24 mouse cellular contexts compared by ENCODE assay signal in the genomic region with DNA sequence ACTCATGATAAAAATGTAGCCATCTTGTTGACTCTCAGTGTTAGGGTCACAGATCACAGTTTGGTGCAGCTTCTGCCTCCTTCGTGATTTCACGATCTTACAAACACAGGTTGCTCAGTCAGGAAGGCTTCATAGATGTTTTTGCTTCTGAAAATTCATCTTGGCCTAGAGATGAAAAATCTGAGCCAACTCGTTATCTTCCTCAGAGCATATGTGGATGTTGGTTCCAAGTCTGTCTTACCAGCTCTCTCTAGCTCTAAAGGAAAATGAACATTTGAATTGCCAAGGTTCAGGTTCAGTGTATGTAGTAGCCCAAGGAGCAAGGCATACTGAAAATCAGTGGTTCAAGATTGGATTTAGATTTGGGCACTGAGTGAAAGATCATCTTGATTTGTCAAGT.
"Had no signal": no experiment of that assay in that cellular context is flagged by ENCODE, and none has a peak within 500 bp of the region (broad histone marks: within the 10 kb centered on the region; RNA-seq: fewer than 3 reads in every experiment).

No protein-coding gene starts in this region.

- ATAC-seq: liver, embryonic 12.5 days; midbrain, embryonic 13.5 days; midbrain, embryonic 16.5 days had no signal

- DNase-seq: kidney, adult 18-20 months; kidney, adult 9 months; kidney, postnatal 14 days; kidney, postnatal 4 days; liver; lung, adult 18-20 months; lung, postnatal 10 days; lung, postnatal 36 days; retina, postnatal 1 day; right cerebral cortex, postnatal 4 days; thymus, postnatal 25 days had no signal

- H3K4me3 ChIP-seq: layer of hippocampus, adult 2 months; limb, embryonic 10.5 days; limb, embryonic 13.5 days; liver, embryonic 12.5 days; liver, embryonic 15.5 days; lung, embryonic 15.5 days; megakaryocyte, embryonic 14.5 days; midbrain, embryonic 10.5 days; midbrain, embryonic 13.5 days; myocyte; neural tube, embryonic 13.5 days had no signal

- H3K27me3 ChIP-seq: limb, embryonic 13.5 days; liver, embryonic 12.5 days; liver, embryonic 15.5 days; lung, embryonic 15.5 days; megakaryocyte, embryonic 14.5 days; midbrain, embryonic 13.5 days; neural tube, embryonic 13.5 days had no signal

- H3K27ac ChIP-seq: layer of hippocampus, adult 2 months; limb, embryonic 10.5 days; limb, embryonic 13.5 days; liver, embryonic 12.5 days; liver, embryonic 15.5 days; lung, embryonic 15.5 days; midbrain, embryonic 10.5 days; midbrain, embryonic 13.5 days; neural tube, embryonic 13.5 days; stomach, postnatal 0 days had no signal

- H3K4me1 ChIP-seq: limb, embryonic 10.5 days; limb, embryonic 13.5 days; liver, embryonic 12.5 days; liver, embryonic 15.5 days; lung, embryonic 15.5 days; megakaryocyte, embryonic 14.5 days; midbrain, embryonic 10.5 days; midbrain, embryonic 13.5 days; neural tube, embryonic 13.5 days had no signal

- H3K4me2 ChIP-seq: limb, embryonic 13.5 days; liver, embryonic 12.5 days; liver, embryonic 15.5 days; lung, embryonic 15.5 days; midbrain, embryonic 13.5 days; neural tube, embryonic 13.5 days had no signal

- H3K9ac ChIP-seq: limb, embryonic 13.5 days; liver, embryonic 12.5 days; liver, embryonic 15.5 days; lung, embryonic 15.5 days; midbrain, embryonic 13.5 days; neural tube, embryonic 13.5 days had no signal

- H3K36me3 ChIP-seq: limb, embryonic 10.5 days; limb, embryonic 13.5 days; liver, embryonic 12.5 days; liver, embryonic 15.5 days; lung, embryonic 15.5 days; midbrain, embryonic 10.5 days; midbrain, embryonic 13.5 days; neural tube, embryonic 13.5 days had no signal

- H3K9me3 ChIP-seq: limb, embryonic 10.5 days; limb, embryonic 13.5 days; liver, embryonic 12.5 days; liver, embryonic 15.5 days; lung, embryonic 15.5 days; megakaryocyte, embryonic 14.5 days; midbrain, embryonic 10.5 days; midbrain, embryonic 13.5 days; neural tube, embryonic 13.5 days had no signal
